Mouse (Mus musculus) adrenal gland, postnatal 4 days (tissue): ENCODE results near the gene Slc9a9. TPM values are rescaled to one million over a fixed set of nuclear protein-coding genes. Genes with fewer than 3 reads are reported as not detected.

Experiments used
- DNase-seq, 2 experiments: peaks; one replicate each; pipeline ENCODE4 v3.0.0; 2021 to 2022; ENCODE audit warnings: low spot score in 2 of 2, mixed read lengths in 2 of 2
- microRNA-seq: library from miRNA; unstranded; fragments of <30 nt; microRNA quantifications from one replicate; pipeline ENCODE4 v1.2.0, GENCODE M21; 2021
- total RNA-seq, 2 experiments: library from RNA; stranded (reverse); gene quantifications; 2 replicates each; pipeline ENCODE4 v1.2.3; 2021

Slc9a9 gene
- total RNA-seq, 2 experiments from 2014 or later, result 3.4 to 4.4 TPM

GRCm38 (mm10) chr9:95266924-95267323 lies 597.2 kb downstream of the Slc9a9 start:
- DNase-seq, result no peak

GRCm38 (mm10) chr9:95279590-95280344 lies 610.1 kb downstream of the Slc9a9 start:
- no peak for DNase-seq

Small RNA genes within 50 kb of the gene (microRNA-seq; reads per million reads assigned to microRNA genes)
- not detected for gene Mir7656

Other genes starting within 250 kb of the Slc9a9 start
- 10 to 100 TPM; 24.4 to 25.9 TPM for gene 1190002N15Rik, start 131.8 kb upstream of the Slc9a9 start, total RNA-seq